Mouse (Mus musculus): Measurements from ENCODE around the gene Duoxa1.

- TF ChIP-seq POLR2A (IDR thresholded peaks at IDR 0.05; ENCODE audit: borderline replicate concordance, low read depth, low read length) (no peak), CTCF (IDR thresholded peaks at IDR 0.05; ENCODE audit: low read depth, low read length) (no peak)
These were observed 27.4 kb downstream of the Duoxa1 start for GRCm38 (mm10) chr2:122286137-122286536.

All from bone marrow macrophage, adult 2 months (primary cell).